Mouse (Mus musculus) erythroblast, embryonic 14.5 days (primary cell): ENCODE results near the gene Asb18. TPM values are rescaled to one million over a fixed set of nuclear protein-coding genes. Genes with fewer than 3 reads are reported as not detected.

Experiments
- H3K27me3 ChIP-seq: 2 replicates; pipeline ENCODE4 v1.6.1; 2012; ENCODE audit warnings: inconsistent platforms; ENCODE audit not compliant: control insufficient read depth
- H3K36me3 ChIP-seq: 2 replicates; pipeline ENCODE4 v1.6.1; 2012; ENCODE audit warnings: mild to moderate bottlenecking, inconsistent platforms; ENCODE audit not compliant: control insufficient read depth
- H3K4me1 ChIP-seq: 2 replicates; pipeline ENCODE4 v1.6.1; 2012; ENCODE audit warnings: inconsistent platforms; ENCODE audit not compliant: control insufficient read depth
- H3K4me3 ChIP-seq: replicated peaks from 2 replicates; pipeline ENCODE3; 2012; ENCODE audit warnings: moderate library complexity, mild to moderate bottlenecking, inconsistent platforms
- H3K9me3 ChIP-seq: 2 replicates; pipeline ENCODE4 v1.6.1; 2012; ENCODE audit warnings: low read length, inconsistent platforms, mixed read lengths; ENCODE audit not compliant: control insufficient read depth
- GATA1 ChIP-seq: IDR thresholded peaks from 2 replicates; pipeline ENCODE4 v1.6.1; 2012; ENCODE audit warnings: low read length, inconsistent platforms, mixed read lengths
- TAL1 ChIP-seq: IDR thresholded peaks from 3 replicates; pipeline ENCODE4 v1.6.1; 2012; ENCODE audit warnings: low read length, inconsistent platforms, mixed read lengths
- polyA plus RNA-seq: library from polyadenylated mRNA; stranded (reverse); fragments of >175 nt; gene quantifications from 2 replicates; pipeline ENCODE4 v1.2.3, GENCODE M21; 2012

Gene Asb18
- polyA plus RNA-seq, 1 experiment = not detected

DNA sequence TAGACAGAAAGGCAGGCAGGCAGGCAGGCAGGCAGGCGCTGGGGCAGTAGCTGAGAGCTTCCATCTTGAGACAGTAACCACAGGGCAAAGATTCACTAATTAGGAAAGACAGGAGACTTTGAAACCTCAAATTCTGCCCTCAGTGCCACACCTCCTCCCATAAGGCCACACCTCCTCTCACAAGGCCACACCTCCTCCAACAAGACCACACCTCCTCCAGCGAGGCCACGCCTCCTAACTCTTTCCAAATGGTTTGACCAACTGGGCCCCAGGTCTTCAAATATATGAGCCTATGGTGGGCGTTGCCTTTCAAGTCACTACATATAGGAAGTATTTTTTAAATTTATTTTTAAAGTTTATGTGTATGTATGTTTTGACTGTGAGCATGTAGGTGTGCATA, 113.1 kb downstream of the Asb18 start:
- TF ChIP-seq GATA1 (no peak), TAL1 (no peak)
- Histone ChIP-seq H3K4me3 (no peak overlapping the region), H3K9me3 (peaks cover 3% of the 10 kb centered on the region), H3K27me3 (no peaks in the 10 kb centered on the region), H3K4me1 (no peaks in the 10 kb centered on the region), H3K36me3 (no peaks in the 10 kb centered on the region)

Other genes starting within 250 kb of the Asb18 start
- gene Gbx2, start 83.5 kb downstream of the Asb18 start, polyA plus RNA-seq = not detected in 2 replicates
- gene Iqca, start 138.7 kb upstream of the Asb18 start, polyA plus RNA-seq = not detected in 2 replicates
- gene Ackr3, start 189.3 kb upstream of the Asb18 start, polyA plus RNA-seq = not detected in 2 replicates